Mouse (Mus musculus) stomach, embryonic 16.5 days (tissue): ENCODE data around the gene Sytl5. TPM values are rescaled to one million over a fixed set of nuclear protein-coding genes. Genes with fewer than 3 reads are reported as not detected.

Source experiments
- ATAC-seq: fragments of 200-750 bp; cut with Nextera tagmentation; 2 replicates; pipeline ENCODE4 v1.8.0; 2017; ENCODE audit warnings: moderate number of reproducible peaks, moderate TSS enrichment; ENCODE audit not compliant: insufficient read depth, low FRiP score
- H3K27ac ChIP-seq: fragments of 300-500 bp; sonication (generic); 2 replicates; pipeline ENCODE4 v1.5.1; 2014; ENCODE audit warnings: low read length
- H3K27me3 ChIP-seq: fragments of 300-500 bp; sonication (generic); 2 replicates; pipeline ENCODE4 v1.6.1; 2014; ENCODE audit warnings: low read length, control low read depth, mixed read lengths; ENCODE audit not compliant: control insufficient read depth, insufficient read depth
- H3K36me3 ChIP-seq: fragments of 300-500 bp; sonication (generic); 2 replicates; pipeline ENCODE4 v1.6.1; 2014; ENCODE audit warnings: low read length; ENCODE audit not compliant: control insufficient read depth, insufficient read depth
- H3K4me1 ChIP-seq: fragments of 300-500 bp; sonication (generic); 2 replicates; pipeline ENCODE4 v1.6.1; 2014; ENCODE audit warnings: low read length, control low read depth, mixed read lengths; ENCODE audit not compliant: control insufficient read depth, insufficient read depth
- H3K4me2 ChIP-seq: fragments of 300-500 bp; sonication (generic); 2 replicates; pipeline ENCODE4 v1.6.1; 2014; ENCODE audit warnings: low read depth, low read length, mixed read lengths
- H3K4me3 ChIP-seq: fragments of 300-500 bp; sonication (generic); replicated peaks from 2 replicates; pipeline ENCODE4 v1.5.1; 2014; ENCODE audit warnings: mild to moderate bottlenecking, low read length
- H3K9ac ChIP-seq: fragments of 300-500 bp; sonication (generic); 2 replicates; pipeline ENCODE4 v1.6.1; 2014; ENCODE audit warnings: low read length
- H3K9me3 ChIP-seq: fragments of 300-500 bp; sonication (generic); replicated peaks from 2 replicates; pipeline ENCODE4 v1.6.1; 2016; ENCODE audit warnings: low read length, control low read depth; ENCODE audit not compliant: control insufficient read depth
- WGBS: fragments of 180-500 bp; shearing (Covaris S2); extraction: QIAGEN DNeasy Blood & Tissue Kit; methylation state at CpG from one replicate; pipeline ENCODE4 v1.1.7; 2014; 5-methylcytosine and 5-hydroxymethylcytosine counted together
- polyA plus RNA-seq: library from polyadenylated mRNA; unstranded; fragments of >200 nt; fragmentation: Nextera tagmentation; extraction: Ambion mirVana; gene quantifications from 2 replicates; pipeline ENCODE4 v1.2.1, GENCODE M21; 2015

Sytl5 gene
- polyA plus RNA-seq, 1 experiment from 2014 or later, result 3.0 TPM

DNA sequence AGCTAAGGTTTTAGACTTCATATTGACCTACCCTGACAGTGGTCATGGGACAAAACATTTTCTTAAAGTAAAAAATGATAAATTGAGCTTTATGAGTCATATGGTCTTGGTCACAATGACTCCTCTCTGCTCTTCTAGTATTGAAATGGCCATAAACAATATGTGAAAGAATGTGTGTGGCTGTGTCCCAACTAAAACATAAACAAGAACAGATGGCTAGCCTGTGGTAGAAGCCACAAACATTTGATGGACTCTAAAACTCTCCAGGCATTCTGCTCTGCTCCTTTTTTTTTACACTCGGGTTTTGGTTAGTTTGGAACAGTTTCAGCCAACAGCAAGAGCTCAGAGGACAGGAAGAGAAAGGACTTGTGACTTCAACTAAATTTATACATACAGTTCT, 120.5 kb downstream of the Sytl5 start:
- Histone ChIP-seq H3K4me2 (no peak overlapping the region), H3K9ac (no peak overlapping the region)
- no peak for ATAC-seq

GRCm38 (mm10) chrX:10007675-10008270, 122.4 kb downstream of the Sytl5 start:
- no peak for ATAC-seq

More for the DNA sequence above, 120.5 kb downstream of the Sytl5 start:
- H3K9me3 ChIP-seq, result no peaks in the 10 kb centered on the region
- H3K36me3 ChIP-seq, result no peaks in the 10 kb centered on the region
- H3K27ac ChIP-seq, result no peak overlapping the region
- no peaks in the 10 kb centered on the region for H3K4me1 ChIP-seq
- no peaks in the 10 kb centered on the region for H3K27me3 ChIP-seq
- WGBS, result 28% methylated on average over 1 of the region's 1 CpGs
- H3K4me3 ChIP-seq, result no peak overlapping the region

DNA sequence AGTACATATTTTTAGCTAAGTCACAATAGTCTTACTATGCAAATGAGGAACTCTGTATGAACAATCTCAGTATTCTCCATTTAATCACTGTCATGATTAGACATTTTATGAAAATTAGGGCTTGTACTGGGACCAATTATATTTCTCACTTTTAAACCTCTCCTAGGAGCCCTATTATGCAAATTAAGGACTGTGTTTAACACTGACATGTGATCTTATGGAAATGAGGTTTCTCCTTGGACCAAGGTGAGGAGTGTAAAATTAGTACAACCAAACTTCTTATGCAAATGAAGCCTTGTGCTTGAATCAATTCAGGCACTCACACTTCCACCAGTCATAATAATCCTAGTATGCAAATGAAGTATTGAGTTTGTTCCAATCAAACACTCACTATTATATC, 124.8 kb downstream of the Sytl5 start:
- ATAC-seq, result no peak
- H3K27me3 ChIP-seq, result no peaks in the 10 kb centered on the region
- H3K9ac ChIP-seq, result no peak overlapping the region
- no peaks in the 10 kb centered on the region for H3K4me1 ChIP-seq
- no peaks in the 10 kb centered on the region for H3K36me3 ChIP-seq
- no peak overlapping the region for H3K4me3 ChIP-seq
- H3K27ac ChIP-seq, result no peak overlapping the region
- no peaks in the 10 kb centered on the region for H3K9me3 ChIP-seq
- H3K4me2 ChIP-seq, result no peak overlapping the region

More at GRCm38 (mm10) chrX:10007675-10008270, 122.4 kb downstream of the Sytl5 start:
- Histone ChIP-seq H3K9ac (no peak overlapping the region), H3K27ac (no peak overlapping the region), H3K4me3 (no peak overlapping the region), H3K4me2 (no peak overlapping the region), H3K9me3 (no peaks in the 10 kb centered on the region), H3K27me3 (no peaks in the 10 kb centered on the region), H3K4me1 (no peaks in the 10 kb centered on the region), H3K36me3 (no peaks in the 10 kb centered on the region)
- WGBS, result 90% methylated on average over 1 of the region's 1 CpGs

- Histone ChIP-seq H3K4me1 (no peaks in the 10 kb centered on the region), H3K27me3 (no peaks in the 10 kb centered on the region), H3K9me3 (no peaks in the 10 kb centered on the region), H3K9ac (no peak overlapping the region), H3K27ac (no peak overlapping the region), H3K4me3 (no peak overlapping the region), H3K4me2 (no peak overlapping the region), H3K36me3 (no peaks in the 10 kb centered on the region)
- ATAC-seq, result no peak
Observed at GRCm38 (mm10) chrX:10034666-10035065, 149.2 kb downstream of the Sytl5 start.

Other genes starting within 250 kb of the Sytl5 start
- gene Dynlt3, start 222.6 kb upstream of the Sytl5 start, polyA plus RNA-seq, result 95.3 and 104 TPM in 2 replicates
- gene Hypm, start 38.7 kb upstream of the Sytl5 start, polyA plus RNA-seq, result not detected in 2 replicates
- not detected in 2 replicates for gene H2al3, start 35.9 kb upstream of the Sytl5 start, polyA plus RNA-seq
- gene Srpx, start 232.1 kb downstream of the Sytl5 start, polyA plus RNA-seq, result 30.0 and 36.6 TPM in 2 replicates